In genomic region chr16:22151706-22152315, GRCm38 (mm10) we compare ENCODE assay signal across 10 mouse cellular contexts. TPM values are rescaled to one million over a fixed set of nuclear protein-coding genes. Genes with fewer than 3 reads are reported as not detected.
DNase-seq lines count a peak whose midpoint lies in the region; ATAC-seq lines count a peak whose summit lies in the region.
"Had no signal": no experiment of that assay in that cellular context is flagged by ENCODE, and none has a peak within 500 bp of the region (broad histone marks: within the 10 kb centered on the region; RNA-seq: fewer than 3 reads in every experiment).

No protein-coding gene starts in this region.

- H3K4me2 ChIP-seq in hindbrain, embryonic 13.5 days: peak overlapping the region; percentile 31
- 0 out of 2 replicates have a peak overlapping the region, but pooled peaks have one; percentile 1 for H3K4me2 ChIP-seq in neural tube, embryonic 15.5 days

- intact Hi-C loops in gastrocnemius, postnatal 36 days (cut with DNase I): no loop called here

- peak; percentile 23 for DNase-seq in embryo, embryonic 11 days
- no peak for DNase-seq in embryo, embryonic 10 days (ENCODE audit: low spot score)
- DNase-seq in lung, postnatal 36 days: peak; percentile 20
- no peak for DNase-seq in lung, postnatal 25 days (ENCODE audit: low spot score)
- no peak for DNase-seq in spleen, adult 12 weeks (ENCODE audit: low spot score)
- DNase-seq in gastrocnemius, postnatal 36 days: no peak
- DNase-seq: left cerebral cortex, postnatal 4 days; right cerebral cortex, postnatal 4 days had no signal

- no peaks in the 10 kb centered on the region for H3K36me3 ChIP-seq in hindbrain, embryonic 13.5 days
- H3K36me3 ChIP-seq in neural tube, embryonic 15.5 days: no peaks in the 10 kb centered on the region

- H3K4me1 ChIP-seq in hindbrain, embryonic 13.5 days (replicated peaks): peaks cover 47% of the 10 kb centered on the region
- H3K4me1 ChIP-seq in neural tube, embryonic 15.5 days: peaks cover 11% of the 10 kb centered on the region

- peak overlapping the region; percentile 56; the same call in 1 of the 2 replicates for H3K9ac ChIP-seq in hindbrain, embryonic 13.5 days
- no peak overlapping the region for H3K9ac ChIP-seq in neural tube, embryonic 15.5 days (replicated peaks)

- peak overlapping the region; percentile 48 for H3K27ac ChIP-seq in hindbrain, embryonic 13.5 days
- H3K27ac ChIP-seq in neural tube, embryonic 15.5 days (replicated peaks): no peak overlapping the region

- H3K4me3 ChIP-seq in hindbrain, embryonic 13.5 days: no peak overlapping the region
- H3K4me3 ChIP-seq in neural tube, embryonic 15.5 days (replicated peaks): no peak overlapping the region

- H3K27me3 ChIP-seq in hindbrain, embryonic 13.5 days: no peaks in the 10 kb centered on the region
- no peaks in the 10 kb centered on the region for H3K27me3 ChIP-seq in neural tube, embryonic 15.5 days (replicated peaks)

- no peaks in the 10 kb centered on the region for H3K9me3 ChIP-seq in hindbrain, embryonic 13.5 days
- H3K9me3 ChIP-seq in neural tube, embryonic 15.5 days (replicated peaks): no peaks in the 10 kb centered on the region

- WGBS in hindbrain, embryonic 13.5 days: 18% methylated on average over 8 of the region's 11 CpGs
- WGBS in neural tube, embryonic 15.5 days: 22% methylated on average over 10 of the region's 11 CpGs

- ATAC-seq in hindbrain, embryonic 13.5 days (ENCODE audit: low FRiP score): no peak
- no peak for ATAC-seq in neural tube, embryonic 15.5 days (ENCODE audit: low FRiP score)

RNA-seq across cellular contexts. Expression of gene Igf2bp2, which starts 11.3 kb away (rescaled TPM):
- 33.1 and 33.5 TPM in 2 replicates for polyA plus RNA-seq in hindbrain, embryonic 13.5 days (2015; fragmentation: Nextera tagmentation; extraction: Ambion mirVana)
- 15.5 and 30.4 TPM in 2 replicates for polyA plus RNA-seq in neural tube, embryonic 15.5 days (2015; fragmentation: Nextera tagmentation; extraction: Ambion mirVana)
- 1 to 10 TPM; 2.1 TPM for total RNA-seq in gastrocnemius, postnatal 36 days (2021)

Comparison
In these comparisons a context has a peak if more than half of its experiments do, and no peak if none do; other contexts are left out.
1. DNase-seq: peak in embryo, embryonic 11 days (single experiment) and lung, postnatal 36 days (single experiment); none in embryo, embryonic 10 days (single experiment), lung, postnatal 25 days (single experiment), spleen, adult 12 weeks (single experiment) and gastrocnemius, postnatal 36 days (0 of 2).